Comparison of ENCODE assay signal across 8 mouse cellular contexts in the genomic region with DNA sequence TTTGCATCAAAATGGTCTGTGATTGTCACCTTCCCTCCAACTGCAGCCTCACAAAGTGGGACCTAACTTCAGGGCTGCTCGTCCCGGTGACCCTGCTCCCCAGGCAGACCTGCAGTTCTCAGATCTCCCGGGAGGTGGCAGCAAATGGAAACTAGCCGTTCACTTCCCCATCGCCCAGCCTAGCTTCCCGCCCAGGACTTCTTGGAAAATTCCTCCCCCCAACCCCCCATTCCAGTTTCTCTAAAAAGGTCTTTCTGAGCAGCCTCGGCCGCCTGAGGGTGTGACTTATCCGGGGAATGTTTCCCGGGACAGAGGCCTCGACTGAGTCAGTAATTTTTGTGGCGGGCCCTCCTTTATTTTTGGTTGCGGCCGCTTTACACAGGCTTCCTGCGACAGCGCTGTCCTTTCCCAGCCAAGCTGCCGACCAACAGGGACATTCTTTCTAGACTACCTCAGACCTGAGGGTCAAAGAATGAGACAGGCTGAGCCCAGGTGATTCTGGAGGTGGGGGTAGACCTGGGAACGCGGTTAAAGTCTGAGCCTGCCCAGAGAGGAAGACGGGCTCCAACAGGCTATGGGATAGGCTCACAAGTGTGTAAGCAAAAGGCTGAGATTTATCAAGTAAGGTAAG. TPM values are rescaled to one million over a fixed set of nuclear protein-coding genes. Genes with fewer than 3 reads are reported as not detected.
DNase-seq lines count a peak whose midpoint lies in the region; ATAC-seq and TF ChIP-seq lines count a peak whose summit lies in the region.

No protein-coding gene starts in this region.

- no peak for TF ChIP-seq POLR2A in spleen, adult 2 months (IDR thresholded peaks at IDR 0.05; ENCODE audit: low read depth, low read length)

- peak overlapping the region; percentile 66 for H3K27ac ChIP-seq in embryonic facial prominence, embryonic 14.5 days (replicated peaks; ENCODE audit: low read depth, low read length)
- H3K27ac ChIP-seq in limb, embryonic 15.5 days, result peak overlapping the region; percentile 84
- no peak overlapping the region; the same call in 1 of the 2 replicates for H3K27ac ChIP-seq in midbrain, postnatal 0 days (ENCODE audit: low read depth, low read length)
- no peak overlapping the region for H3K27ac ChIP-seq in spleen, adult 2 months (ENCODE audit: insufficient read depth, low read length)

- H3K4me3 ChIP-seq in embryonic facial prominence, embryonic 14.5 days (ENCODE audit: low read depth, low read length), result peak overlapping the region; percentile 42
- H3K4me3 ChIP-seq in limb, embryonic 15.5 days, result peak overlapping the region; percentile 41
- peak overlapping the region; percentile 35 for H3K4me3 ChIP-seq in midbrain, postnatal 0 days (ENCODE audit: low read depth, low read length)
- H3K4me3 ChIP-seq in spleen, adult 2 months (ENCODE audit: extremely low read depth, insufficient read depth, insufficient read length), result no peak overlapping the region

- peak; percentile 82 for ATAC-seq in embryonic facial prominence, embryonic 14.5 days (ENCODE audit: low read depth)
- ATAC-seq in limb, embryonic 15.5 days (ENCODE audit: insufficient number of reproducible peaks, low FRiP score, low TSS enrichment, low read depth), result peak; percentile 77
- 0 out of 2 replicates have a peak, but pooled peaks have one; percentile 32 for ATAC-seq in midbrain, postnatal 0 days (ENCODE audit: low FRiP score)

- peak; percentile 87 for TF ChIP-seq CTCF in midbrain, postnatal 0 days (IDR thresholded peaks at IDR 0.05)
- TF ChIP-seq CTCF in spleen, adult 2 months (IDR thresholded peaks at IDR 0.05; ENCODE audit: extremely low read depth, insufficient read depth, insufficient read length, insufficient replicate concordance), result peak; percentile 71; the same call in 1 of the 2 replicates

- H3K27me3 ChIP-seq in embryonic facial prominence, embryonic 14.5 days (replicated peaks; ENCODE audit: control insufficient read depth, insufficient read depth, low read length), result no peaks in the 10 kb centered on the region
- H3K27me3 ChIP-seq in limb, embryonic 15.5 days, result no peaks in the 10 kb centered on the region
- no peaks in the 10 kb centered on the region for H3K27me3 ChIP-seq in midbrain, postnatal 0 days (ENCODE audit: insufficient read depth, low read length)
- no peaks in the 10 kb centered on the region for H3K27me3 ChIP-seq in spleen, adult 2 months (ENCODE audit: control insufficient read depth, insufficient read depth, low read length)

- H3K4me1 ChIP-seq in embryonic facial prominence, embryonic 14.5 days (ENCODE audit: control insufficient read depth, insufficient read depth, low read length), result peaks cover 5% of the 10 kb centered on the region; the same call in 1 of the 2 replicates
- peaks cover 8% of the 10 kb centered on the region for H3K4me1 ChIP-seq in limb, embryonic 15.5 days
- no peaks in the 10 kb centered on the region for H3K4me1 ChIP-seq in midbrain, postnatal 0 days (ENCODE audit: insufficient read depth, low read length)
- no peaks in the 10 kb centered on the region for H3K4me1 ChIP-seq in spleen, adult 2 months (ENCODE audit: control insufficient read depth, insufficient read depth, insufficient read length)

- H3K4me2 ChIP-seq in embryonic facial prominence, embryonic 14.5 days (ENCODE audit: low read depth, low read length), result peak overlapping the region; percentile 74
- H3K4me2 ChIP-seq in limb, embryonic 15.5 days, result peak overlapping the region; percentile 54
- H3K4me2 ChIP-seq in midbrain, postnatal 0 days (ENCODE audit: low read depth, low read length, poor library complexity, severe bottlenecking), result peak overlapping the region; percentile 54

- no peaks in the 10 kb centered on the region for H3K9me3 ChIP-seq in embryonic facial prominence, embryonic 14.5 days (ENCODE audit: control insufficient read depth, low read length)
- H3K9me3 ChIP-seq in limb, embryonic 15.5 days, result no peaks in the 10 kb centered on the region
- no peaks in the 10 kb centered on the region for H3K9me3 ChIP-seq in midbrain, postnatal 0 days (ENCODE audit: low read length)

- DNase-seq in 3T3-L1 (ENCODE audit: low read depth, low spot score), result peak; percentile 96
- DNase-seq in adrenal gland, postnatal 4 days (ENCODE audit: low spot score in 2 of 2), result peak; percentile 76 to 79
- DNase-seq in embryonic facial prominence, embryonic 14.5 days (ENCODE audit: low spot score), result peak; percentile 91
- DNase-seq in heart, adult 8-10 months (ENCODE audit: low spot score), result peak; percentile 93
- peak; percentile 79 to 92 for DNase-seq in kidney, adult 8-10 months
- peak; percentile 72 for DNase-seq in midbrain, postnatal 0 days (ENCODE audit: low spot score)
- DNase-seq in spleen, adult 2 months (ENCODE audit: low read depth in 1 of 2, low spot score in 2 of 2), result peak in 1 of 2 experiments; percentile 75

- no peaks in the 10 kb centered on the region for H3K36me3 ChIP-seq in embryonic facial prominence, embryonic 14.5 days (ENCODE audit: control insufficient read depth, insufficient read depth, low read length)
- H3K36me3 ChIP-seq in limb, embryonic 15.5 days, result no peaks in the 10 kb centered on the region
- no peaks in the 10 kb centered on the region for H3K36me3 ChIP-seq in midbrain, postnatal 0 days (ENCODE audit: insufficient read depth, low read length)
- H3K36me3 ChIP-seq in spleen, adult 2 months (ENCODE audit: control insufficient read depth, insufficient read depth, low read length), result no peaks in the 10 kb centered on the region

- WGBS in embryonic facial prominence, embryonic 14.5 days, result 3% methylated on average over 20 of the region's 20 CpGs
- WGBS in limb, embryonic 15.5 days, result 2% methylated on average over 20 of the region's 20 CpGs
- 4% methylated on average over 20 of the region's 20 CpGs for WGBS in midbrain, postnatal 0 days
- 13% methylated on average over 20 of the region's 20 CpGs for WGBS in spleen, adult 2 months

- H3K9ac ChIP-seq in embryonic facial prominence, embryonic 14.5 days (ENCODE audit: low read depth, low read length), result peak overlapping the region; percentile 73
- peak overlapping the region; percentile 42; the same call in 1 of the 2 replicates for H3K9ac ChIP-seq in limb, embryonic 15.5 days
- H3K9ac ChIP-seq in midbrain, postnatal 0 days (replicated peaks; ENCODE audit: low read length, poor library complexity, severe bottlenecking), result peak overlapping the region; percentile 40; the same call in 1 of the 2 replicates

RNA-seq across cellular contexts. Expression of a gene that starts 44.4 kb away (rescaled TPM):
- 10 to 100 TPM; 33.7 to 41.5 TPM for total RNA-seq in adrenal gland, postnatal 4 days (2021)
- 27.3 and 27.9 TPM in 2 replicates for polyA plus RNA-seq in embryonic facial prominence, embryonic 14.5 days (2014; fragmentation: Nextera tagmentation; extraction: Ambion mirVana)
- total RNA-seq in heart, adult 8-10 months (2022), result 10 to 100 TPM; 15.5 to 20.3 (median 16.8) TPM
- 17.8 and 20.6 TPM in 2 replicates for polyA plus RNA-seq in limb, embryonic 15.5 days (2015; fragmentation: Nextera tagmentation; extraction: Ambion mirVana)
- 20.7 and 31.9 TPM in 2 replicates for total RNA-seq in midbrain, postnatal 0 days (2014; rRNA removed)
- 6.4 and 9.3 TPM in 2 replicates for polyA plus RNA-seq in midbrain, postnatal 0 days (2015; fragmentation: Nextera tagmentation; extraction: Ambion mirVana)
- polyA plus RNA-seq in spleen, adult 2 months (2012; rRNA removed), result 5.6 and 6.4 TPM in 2 replicates

RNA-seq across cellular contexts. Expression of a gene that starts 44.7 kb away (rescaled TPM):
- total RNA-seq in adrenal gland, postnatal 4 days (2021), result under 1 TPM in 1 of 2 experiments, not detected in 1; 0.22 TPM
- polyA plus RNA-seq in embryonic facial prominence, embryonic 14.5 days (2014; fragmentation: Nextera tagmentation; extraction: Ambion mirVana), result not detected in 2 replicates
- not detected for total RNA-seq in heart, adult 8-10 months (2022)
- polyA plus RNA-seq in limb, embryonic 15.5 days (2015; fragmentation: Nextera tagmentation; extraction: Ambion mirVana), result 0.19 TPM in 1 of 2 replicates, not detected in the other
- not detected in 2 replicates for total RNA-seq in midbrain, postnatal 0 days (2014; rRNA removed)
- polyA plus RNA-seq in midbrain, postnatal 0 days (2015; fragmentation: Nextera tagmentation; extraction: Ambion mirVana), result not detected in 2 replicates
- polyA plus RNA-seq in spleen, adult 2 months (2012; rRNA removed), result not detected in 2 replicates

Comparison
In these comparisons a context has a peak if more than half of its experiments do, and no peak if none do; other contexts are left out.
1. ATAC-seq: peak in every context shown above with its lines; median percentile 82 in embryonic facial prominence, embryonic 14.5 days; 77 in limb, embryonic 15.5 days; 32 in midbrain, postnatal 0 days.
2. H3K27ac ChIP-seq: peak in embryonic facial prominence, embryonic 14.5 days (single experiment) and limb, embryonic 15.5 days (single experiment); none in midbrain, postnatal 0 days (single experiment) and spleen, adult 2 months (single experiment).
3. Peak in every context shown above with its lines, with median percentiles within 50 percentile points of each other: H3K4me2 ChIP-seq and H3K9ac ChIP-seq.